Mouse (Mus musculus) gastrocnemius, postnatal 10 days (tissue): Measurements from ENCODE around the gene Dcst1. TPM values are rescaled to one million over a fixed set of nuclear protein-coding genes. Genes with fewer than 3 reads are reported as not detected.

Experiments
- DNase-seq: peaks from one replicate; pipeline ENCODE4 v3.0.0; 2021; ENCODE audit warnings: mixed read lengths
- long read RNA-seq, 2 experiments: library from polyadenylated mRNA; stranded (forward); transcript quantifications; one replicate each; pipeline ENCODE4 v2.0.0; 2021
- total RNA-seq, 2 experiments: library from RNA; stranded (reverse); gene quantifications; 2 replicates each; pipeline ENCODE4 v1.2.3; 2021

Dcst1 gene
- total RNA-seq = under 1 TPM; 0.12 to 0.14 TPM
- long read RNA-seq, experiment 1 = 0 reads
- long read RNA-seq, experiment 2 = 0 reads

- DNase-seq = no peak
These were observed at the start of gene Dcst1 for GRCm38 (mm10) chr3:89365153-89365485. Gene Dcst1 (minus strand): TSS chr3:89365253.

GRCm38 (mm10) chr3:89411490-89412393 lies 46.7 kb upstream of the Dcst1 start, which contains the start of gene Flad1:
Gene Flad1 (minus strand): TSS chr3:89411870.
- peak; percentile 89 for DNase-seq

GRCm38 (mm10) chr3:89410864-89411263 lies 45.8 kb upstream of the Dcst1 start:
- no peak for DNase-seq

- no peak for DNase-seq
These were observed 44.6 kb upstream of the Dcst1 start for GRCm38 (mm10) chr3:89409701-89410100.

- DNase-seq = no peak
These were observed 43.4 kb upstream of the Dcst1 start for GRCm38 (mm10) chr3:89408448-89408847.

- no peak for DNase-seq
These were observed 41.8 kb upstream of the Dcst1 start for GRCm38 (mm10) chr3:89406887-89407286.

GRCm38 (mm10) chr3:89402693-89403092 lies 37.6 kb upstream of the Dcst1 start, which contains the start of gene Lenep:
Gene Lenep (minus strand): TSS chr3:89402793.
- no peak for DNase-seq

- no peak for DNase-seq
These were observed 36.3 kb upstream of the Dcst1 start for GRCm38 (mm10) chr3:89401329-89401728.

- DNase-seq = no peak
These were observed 31.6 kb upstream of the Dcst1 start for GRCm38 (mm10) chr3:89396654-89397005.

- peak; percentile 71 for DNase-seq
These were observed 31.0 kb upstream of the Dcst1 start for GRCm38 (mm10) chr3:89395806-89396653.

- DNase-seq = no peak
These were observed 30.4 kb upstream of the Dcst1 start for GRCm38 (mm10) chr3:89395419-89395805.

GRCm38 (mm10) chr3:89394894-89395256 lies 29.8 kb upstream of the Dcst1 start:
- DNase-seq = peak; percentile 76

- peak; percentile 80 for DNase-seq
These were observed 29.2 kb upstream of the Dcst1 start, which contains the start of gene Zbtb7b for GRCm38 (mm10) chr3:89394006-89394893. Gene Zbtb7b (minus strand): TSS chr3:89394776.

GRCm38 (mm10) chr3:89393605-89394004 lies 28.6 kb upstream of the Dcst1 start:
- peak; percentile 98 for DNase-seq

- DNase-seq = peak; percentile 48
These were observed 27.8 kb upstream of the Dcst1 start for GRCm38 (mm10) chr3:89392871-89393311.

- DNase-seq = peak; percentile 61
These were observed 26.8 kb upstream of the Dcst1 start for GRCm38 (mm10) chr3:89391663-89392511.

- DNase-seq = no peak
These were observed 25.9 kb upstream of the Dcst1 start for GRCm38 (mm10) chr3:89390699-89391662.

GRCm38 (mm10) chr3:89390111-89390515 lies 25.1 kb upstream of the Dcst1 start:
- no peak for DNase-seq

GRCm38 (mm10) chr3:89388901-89389740 lies 24.1 kb upstream of the Dcst1 start:
- DNase-seq = no peak
